12 mouse cellular contexts compared by ENCODE assay signal in genomic region chr19:45629219-45629618, GRCm38 (mm10). TPM values are rescaled to one million over a fixed set of nuclear protein-coding genes. Genes with fewer than 3 reads are reported as not detected.
DNase-seq lines count a peak whose midpoint lies in the region; ATAC-seq and TF ChIP-seq lines count a peak whose summit lies in the region.
"Had no signal": no experiment of that assay in that cellular context is flagged by ENCODE, and none has a peak within 500 bp of the region (broad histone marks: within the 10 kb centered on the region; RNA-seq: fewer than 3 reads in every experiment).

No protein-coding gene starts in this region.

- H3K27ac ChIP-seq in kidney, adult 2 months (ENCODE audit: insufficient read depth, low read depth, low read length): no peak overlapping the region
- H3K27ac ChIP-seq in liver, postnatal 0 days (ENCODE audit: low read depth): no peak overlapping the region
- H3K27ac ChIP-seq: forebrain, embryonic 13.5 days had no signal

- peak; percentile 19; the same call in 1 of the 2 replicates for TF ChIP-seq CTCF in kidney, adult 2 months (conservative IDR thresholded peaks at IDR 0.05; ENCODE audit: insufficient read depth, insufficient read length, low read depth, low read length)
- TF ChIP-seq CTCF in liver, postnatal 0 days (IDR thresholded peaks at IDR 0.05; ENCODE audit: low read depth): peak; percentile 56

- TF ChIP-seq EP300 in liver, postnatal 0 days (IDR thresholded peaks at IDR 0.05; ENCODE audit: low read depth): no peak

- H3K36me3 ChIP-seq in kidney, adult 2 months (ENCODE audit: control insufficient read depth, insufficient read depth, low read length): no peaks in the 10 kb centered on the region; the same call in 1 of the 2 replicates
- H3K36me3 ChIP-seq in liver, postnatal 0 days (replicated peaks; ENCODE audit: insufficient read depth, low read length): peaks cover 3% of the 10 kb centered on the region

- no peak overlapping the region for H3K4me2 ChIP-seq in liver, postnatal 0 days (ENCODE audit: low read depth, low read length)
- H3K4me2 ChIP-seq: forebrain, embryonic 13.5 days; heart, embryonic 11.5 days had no signal

- no peak for TF ChIP-seq POLR2A in kidney, adult 2 months (IDR thresholded peaks at IDR 0.05; ENCODE audit: low read depth, low read length)

- no peak overlapping the region for H3K9ac ChIP-seq in liver, postnatal 0 days (replicated peaks)
- H3K9ac ChIP-seq: forebrain, embryonic 13.5 days had no signal

- H3K9me3 ChIP-seq in liver, postnatal 0 days (ENCODE audit: low read length): no peaks in the 10 kb centered on the region
- H3K9me3 ChIP-seq: forebrain, embryonic 13.5 days had no signal

- H3K4me3 ChIP-seq in kidney, adult 2 months (ENCODE audit: insufficient read depth, low read depth, low read length): no peak overlapping the region
- H3K4me3 ChIP-seq in liver, postnatal 0 days (ENCODE audit: low read depth, low read length): no peak overlapping the region
- H3K4me3 ChIP-seq: forebrain, embryonic 13.5 days had no signal

- H3K4me1 ChIP-seq in kidney, adult 2 months (ENCODE audit: control insufficient read depth, insufficient read depth, low read length): no peaks in the 10 kb centered on the region
- H3K4me1 ChIP-seq in liver, postnatal 0 days (ENCODE audit: insufficient read depth): peaks cover 12% of the 10 kb centered on the region
- H3K4me1 ChIP-seq: forebrain, embryonic 13.5 days had no signal

- H3K27me3 ChIP-seq in kidney, adult 2 months (replicated peaks; ENCODE audit: control insufficient read depth, insufficient read depth, low read length): no peaks in the 10 kb centered on the region
- no peaks in the 10 kb centered on the region for H3K27me3 ChIP-seq in liver, postnatal 0 days (ENCODE audit: insufficient read depth, low read length)

- DNase-seq in kidney, adult 2 months: no peak
- DNase-seq in kidney, adult 11 months: no peak
- DNase-seq in 416B (ENCODE audit: low read depth) (peak; percentile 58), ZHBTc4 (ENCODE audit: low read depth, low spot score) (peak; percentile 30)
- no peak for DNase-seq in liver, postnatal 0 days
- no peak for DNase-seq in testis, postnatal 14 days (ENCODE audit: low spot score)
- DNase-seq in adrenal gland, postnatal 10 days: no peak
- DNase-seq in neural tube, embryonic 10.5 days (ENCODE audit: extremely low spot score, low spot score): no peak
- DNase-seq: right cerebral cortex, adult 18-20 months had no signal

- no peak for ATAC-seq in liver, postnatal 0 days
- ATAC-seq: forebrain, embryonic 13.5 days; inflammation-experienced regulatory T-cells, adult 6 months had no signal

- WGBS in kidney, adult 2 months: 90% methylated on average over 3 of the region's 3 CpGs
- WGBS in liver, postnatal 0 days (ENCODE audit: insufficient replicate concordance): 90% methylated on average over 3 of the region's 3 CpGs

RNA-seq across cellular contexts. Expression of gene Fbxw4, which starts 30.9 kb away (rescaled TPM):
- 43.0 and 56.4 TPM in 2 replicates for polyA plus RNA-seq in kidney, adult 2 months (2012; rRNA removed)
- polyA plus RNA-seq in liver, postnatal 0 days (2015; fragmentation: Nextera tagmentation; extraction: Ambion mirVana): 2.2 and 3.0 TPM in 2 replicates
- total RNA-seq in adrenal gland, postnatal 10 days (2021): 10 to 100 TPM; 33.8 to 37.1 TPM

Comparison
In these comparisons a context has a peak if more than half of its experiments do, and no peak if none do; other contexts are left out.
1. DNase-seq: peak in 416B (single experiment) and ZHBTc4 (single experiment); none in kidney, adult 2 months (single experiment), kidney, adult 11 months (single experiment), liver, postnatal 0 days (single experiment), testis, postnatal 14 days (single experiment), adrenal gland, postnatal 10 days (single experiment) and neural tube, embryonic 10.5 days (single experiment).
2. RNA of gene Fbxw4, which starts 30.9 kb away (polyA plus RNA-seq): 43.0 to 56.4 TPM in kidney, adult 2 months; 2.2 to 3.0 TPM in liver, postnatal 0 days; every median in the first group is over 10 times any median in the second.